Mouse (Mus musculus) adipose tissue, adult 10 weeks (tissue): Measurements from ENCODE around the gene Tcap. TPM values are rescaled to one million over a fixed set of nuclear protein-coding genes. Genes with fewer than 3 reads are reported as not detected.

Source experiments
- polyA plus RNA-seq: library from polyadenylated mRNA; stranded (reverse); fragments of 350-450 nt; fragmentation: Illumina TruSeq; extraction: RNeasy Lipid Tissue Mini Kit (QIAGEN cat#74804); gene quantifications from one replicate; pipeline ENCODE4 v1.2.3, GENCODE M21; 2014; ENCODE audit warnings: low read depth, low replicate concordance

The Tcap gene
- 0.69 TPM for polyA plus RNA-seq

DNA sequence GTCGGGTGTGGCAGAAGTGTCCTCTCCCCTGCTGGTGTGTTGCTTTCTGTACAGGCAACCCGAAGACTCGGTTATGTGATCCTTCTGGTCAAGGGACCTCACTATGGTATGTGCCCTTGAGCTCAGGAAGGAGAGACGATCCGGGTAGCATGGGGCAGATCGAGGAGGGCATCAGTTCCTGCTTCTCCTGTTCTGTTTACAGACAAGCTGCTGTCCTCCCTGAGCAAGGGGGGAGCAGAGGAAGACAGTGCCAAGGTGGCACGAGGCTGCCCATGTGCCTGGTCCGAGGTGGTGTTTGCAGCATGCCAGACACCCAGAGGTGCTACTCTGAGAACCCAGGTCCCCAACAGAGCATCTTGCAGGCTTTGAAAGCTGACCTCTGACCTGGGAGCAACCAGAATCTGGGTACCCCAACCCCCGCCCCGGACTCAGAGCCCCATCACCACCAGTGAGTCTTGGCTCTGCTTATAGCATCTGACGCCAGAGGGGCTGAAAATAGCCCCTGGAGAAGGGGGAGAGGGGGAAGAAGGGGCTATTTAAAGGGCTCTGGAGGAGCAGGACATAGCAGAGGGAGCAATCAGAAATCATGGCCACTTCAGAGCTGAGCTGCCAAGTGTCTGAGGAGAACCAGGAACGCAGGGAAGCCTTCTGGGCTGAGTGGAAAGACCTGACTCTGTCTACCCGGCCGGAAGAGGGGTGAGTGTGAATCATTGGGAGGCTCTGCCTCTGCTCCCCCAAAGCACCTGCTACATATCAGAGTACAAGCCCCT is at the start of gene Tcap:
Gene Tcap (plus strand): TSS at position 551 of the 770 bp plus-strand sequence.

DNA sequence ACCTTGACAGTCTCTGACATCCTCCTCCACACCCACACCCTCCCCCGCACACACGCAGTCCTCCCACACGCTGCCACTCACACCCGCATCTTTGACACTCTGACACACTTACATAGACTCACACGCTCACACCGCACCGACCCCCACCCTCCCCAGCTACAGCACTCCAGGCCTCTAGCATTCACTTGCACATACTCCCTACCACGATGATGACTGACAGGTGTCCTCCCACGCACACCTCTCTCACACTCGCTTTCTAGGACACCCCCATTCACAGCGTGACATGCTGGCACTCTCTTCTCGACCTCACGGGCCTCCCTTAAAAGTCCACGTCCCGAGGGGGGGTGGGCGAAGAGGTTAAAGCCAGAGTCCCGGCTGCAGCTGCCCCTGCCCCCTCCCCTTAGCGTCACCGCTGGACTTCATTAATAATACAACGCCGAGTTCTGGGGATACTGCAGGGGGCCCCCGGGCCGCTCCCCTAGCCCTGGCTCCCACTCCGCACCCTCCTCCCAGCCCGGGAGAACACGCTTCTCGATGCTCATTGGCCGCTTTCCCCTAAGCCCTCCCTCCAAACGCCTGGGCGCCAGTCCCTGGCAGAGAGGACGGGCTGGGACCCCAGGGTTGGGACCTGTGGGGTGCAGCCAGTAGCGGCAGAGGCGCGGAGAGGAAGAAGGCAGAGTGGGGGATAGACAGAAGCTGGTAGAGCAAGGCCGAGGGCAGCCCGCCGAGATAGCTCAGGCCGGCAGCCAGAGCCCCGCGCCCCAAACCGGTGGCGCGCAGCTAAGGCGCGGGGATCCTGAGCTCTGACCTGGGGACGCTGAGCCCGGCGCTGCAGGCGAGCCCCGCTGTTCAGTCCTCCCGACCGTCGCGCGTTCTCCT is 35.3 kb upstream of the Tcap start, which contains the start of gene Ppp1r1b:
Gene Ppp1r1b (plus strand): TSS at position 322 of the 879 bp plus-strand sequence.

DNA sequence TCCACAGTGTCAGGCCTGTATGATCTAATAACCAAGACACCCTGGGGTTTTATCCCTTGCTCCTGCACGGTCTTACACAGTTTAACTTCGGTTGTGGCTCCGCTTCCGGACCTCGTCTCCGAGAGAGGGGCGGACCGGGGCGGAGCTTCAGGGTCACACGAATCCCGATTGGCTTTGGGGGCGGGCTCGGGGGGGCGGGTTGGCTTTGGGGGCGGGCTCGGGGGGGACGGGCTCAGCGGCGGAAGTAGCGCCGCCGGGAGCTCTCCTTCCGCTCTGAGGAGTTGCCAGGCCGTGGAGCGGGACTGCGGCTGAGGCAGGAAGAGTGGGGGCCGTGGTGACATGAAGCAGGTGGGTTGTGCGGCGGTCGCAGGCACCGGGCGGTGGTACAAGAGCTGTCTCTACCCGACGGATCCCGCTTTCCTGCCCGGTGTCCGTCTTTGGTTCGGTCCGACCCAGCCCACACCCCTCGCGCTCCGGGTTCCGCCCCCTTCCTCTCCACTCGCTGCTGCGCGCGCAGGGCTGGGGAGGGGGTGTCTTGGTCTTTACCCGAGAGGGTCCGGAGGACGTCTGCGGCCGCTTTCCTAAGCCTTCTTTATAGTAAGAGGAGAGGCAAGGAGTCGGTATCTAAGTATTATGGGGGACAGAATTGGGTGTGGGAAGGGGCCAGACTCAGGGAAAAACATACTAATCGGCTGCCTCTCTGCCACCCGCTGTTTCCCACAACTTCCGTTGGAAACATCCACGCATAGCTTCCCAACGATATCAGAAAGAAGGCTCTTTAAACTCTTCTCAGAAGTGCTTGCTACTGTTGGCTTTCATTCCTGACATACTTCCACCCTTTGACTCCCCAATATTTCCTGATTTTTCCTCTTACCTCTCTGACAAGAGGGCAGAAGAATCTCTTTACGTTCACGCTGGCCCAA is 25.2 kb upstream of the Tcap start, which contains the start of gene Stard3:
Gene Stard3 (plus strand): TSS at position 208 of the 923 bp plus-strand sequence.

DNA sequence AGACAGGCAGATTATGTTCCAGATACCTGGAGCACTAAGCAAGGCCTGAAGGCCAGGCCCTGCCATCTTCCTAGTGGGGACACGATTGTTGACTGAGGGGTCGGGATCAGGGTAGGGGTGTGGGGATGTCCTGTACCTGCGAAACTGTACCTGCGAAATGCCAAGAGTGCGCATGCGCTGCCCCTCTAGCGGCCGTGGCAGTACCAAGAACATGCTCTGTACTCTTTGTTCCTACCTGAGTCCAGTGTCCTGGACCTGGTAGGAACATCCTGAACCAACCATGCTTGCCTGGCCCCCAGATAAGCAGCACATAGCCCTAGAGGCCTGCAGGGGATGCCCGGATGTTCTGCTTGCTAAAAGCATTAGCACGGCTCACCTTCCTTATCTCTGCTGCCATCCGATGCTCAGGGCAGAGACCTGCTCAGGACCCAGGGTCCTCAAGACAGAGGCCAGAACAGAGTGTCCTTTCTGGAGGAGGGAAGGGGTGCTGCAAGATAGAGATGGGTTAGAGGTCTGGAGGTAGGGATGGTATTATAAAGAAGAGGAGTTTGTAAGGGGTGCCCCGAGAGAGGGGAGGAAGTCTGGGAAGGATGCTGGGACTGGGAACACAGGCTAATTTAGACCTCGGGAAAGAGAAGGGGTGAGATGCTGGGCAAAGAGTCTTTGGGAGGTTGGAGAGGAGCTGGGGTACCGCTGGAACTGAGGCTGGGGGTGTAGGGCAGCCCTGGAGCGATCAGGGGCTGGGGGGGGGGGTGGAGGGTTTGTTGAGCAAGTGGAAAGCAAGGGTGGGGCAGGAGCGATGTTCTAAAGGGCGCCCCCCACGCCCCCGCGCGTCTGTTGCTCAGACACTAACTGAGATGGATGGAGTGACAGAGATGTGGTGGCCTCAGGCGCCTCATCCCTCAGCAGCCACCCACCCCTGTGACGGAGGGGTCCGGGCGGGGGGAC is 2.3 kb downstream of the Tcap start, which contains the start of gene Pnmt:
Gene Pnmt (plus strand): TSS at position 813 of the 948 bp plus-strand sequence.

DNA sequence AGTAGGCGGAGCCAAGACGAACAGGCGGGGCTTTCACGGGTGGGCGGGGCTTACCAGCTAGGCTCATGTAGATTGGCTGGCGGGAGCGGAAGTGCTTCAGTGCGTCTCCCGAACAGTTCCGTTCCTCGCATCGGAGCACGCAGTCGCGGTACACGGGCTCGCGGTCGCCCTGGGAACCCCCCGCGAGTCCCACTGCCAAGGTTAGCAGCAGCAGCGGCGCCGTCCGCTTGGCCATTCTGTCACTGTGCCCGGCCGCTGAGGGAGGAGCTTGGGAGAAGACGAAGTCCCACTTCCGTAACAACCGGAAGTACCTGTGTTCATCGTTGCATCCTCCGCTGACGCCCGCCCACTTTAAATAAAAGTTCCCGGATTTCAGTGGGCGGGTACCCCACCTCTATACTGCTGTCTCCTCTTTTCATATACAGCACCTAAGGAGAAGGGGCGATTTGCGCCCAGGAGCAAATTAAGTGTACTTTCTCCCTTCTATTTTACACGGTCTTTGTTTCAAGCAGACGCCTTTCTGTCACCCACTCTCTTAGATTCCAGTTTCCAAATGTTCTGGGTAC is 16.6 kb downstream of the Tcap start, which contains the start of gene Pgap3:
Gene Pgap3 (minus strand): TSS at position 330 of the 566 bp plus-strand sequence.

DNA sequence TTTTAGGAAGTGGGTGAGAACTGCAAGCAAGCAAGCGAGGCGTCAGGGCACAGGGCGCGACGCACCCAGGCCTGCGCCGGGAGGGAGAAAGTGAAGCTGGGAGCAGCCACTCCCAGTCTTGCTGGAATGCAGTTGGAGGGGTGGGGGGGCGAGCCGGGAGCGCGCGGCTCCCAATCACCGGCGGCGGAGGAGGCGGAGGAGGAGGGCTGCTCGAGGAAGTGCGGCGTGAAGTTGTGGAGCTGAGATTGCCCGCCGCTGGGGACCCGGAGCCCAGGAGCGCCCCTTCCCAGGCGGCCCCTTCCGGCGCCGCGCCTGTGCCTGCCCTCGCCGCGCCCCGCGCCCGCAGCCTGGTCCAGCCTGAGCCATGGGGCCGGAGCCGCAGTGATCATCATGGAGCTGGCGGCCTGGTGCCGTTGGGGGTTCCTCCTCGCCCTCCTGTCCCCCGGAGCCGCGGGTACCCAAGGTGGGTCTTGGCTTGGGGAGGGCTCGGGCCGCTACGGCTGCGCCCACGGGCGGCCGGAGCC is 28.7 kb downstream of the Tcap start, which contains the start of gene Erbb2:
Gene Erbb2 (plus strand): TSS at position 198 of the 524 bp plus-strand sequence.

Other genes with a start within 250 kb of the Tcap start
- 23.9 TPM for gene Fbxl20, start 233.4 kb upstream of the Tcap start, polyA plus RNA-seq
- 14.9 TPM for gene Med1, start 190.5 kb upstream of the Tcap start, polyA plus RNA-seq
- gene Cdk12, start 180.8 kb upstream of the Tcap start, polyA plus RNA-seq: 16.7 TPM
- not detected for gene Neurod2, start 54.2 kb upstream of the Tcap start, polyA plus RNA-seq
- gene Ppp1r1b, start 35.4 kb upstream of the Tcap start, polyA plus RNA-seq: 20.1 TPM
- 35.1 TPM for gene Stard3, start 25.4 kb upstream of the Tcap start, polyA plus RNA-seq
- gene Pnmt, start 2.6 kb downstream of the Tcap start, polyA plus RNA-seq: 10.5 TPM
- 12.5 TPM for gene Pgap3, start 16.7 kb downstream of the Tcap start, polyA plus RNA-seq
- gene Erbb2, start 28.7 kb downstream of the Tcap start, polyA plus RNA-seq: 22.0 TPM
- gene Mien1, start 55.2 kb downstream of the Tcap start, polyA plus RNA-seq: 279 TPM
- 34.5 TPM for gene Grb7, start 62.6 kb downstream of the Tcap start, polyA plus RNA-seq
- 1.2 TPM for gene Ikzf3, start 162.2 kb downstream of the Tcap start, polyA plus RNA-seq
- 6.9 TPM for gene Zpbp2, start 167.3 kb downstream of the Tcap start, polyA plus RNA-seq
- 125 TPM for gene Ormdl3, start 203.6 kb downstream of the Tcap start, polyA plus RNA-seq
- gene Lrrc3c, start 214.5 kb downstream of the Tcap start, polyA plus RNA-seq: not detected
- not detected for gene Gm12355, start 241.8 kb downstream of the Tcap start, polyA plus RNA-seq
- gene Gsdma3, start 242.5 kb downstream of the Tcap start, polyA plus RNA-seq: not detected